Mouse (Mus musculus) NIH3T3 (cell line): ENCODE results near the gene Fras1.

Source experiments
- DNase-seq: peaks from one replicate; pipeline ENCODE4 v3.0.0-alpha.2; 2012; ENCODE audit warnings: low read depth

Fras1 gene

GRCm38 (mm10) chr5:96373567-96373985, at the start of gene Fras1:
TSS of gene Fras1 (plus strand) at chr5:96373955.
- no peak for DNase-seq

- DNase-seq = no peak
Measured at GRCm38 (mm10) chr5:96331048-96331737, 42.6 kb upstream of the Fras1 start.

DNA sequence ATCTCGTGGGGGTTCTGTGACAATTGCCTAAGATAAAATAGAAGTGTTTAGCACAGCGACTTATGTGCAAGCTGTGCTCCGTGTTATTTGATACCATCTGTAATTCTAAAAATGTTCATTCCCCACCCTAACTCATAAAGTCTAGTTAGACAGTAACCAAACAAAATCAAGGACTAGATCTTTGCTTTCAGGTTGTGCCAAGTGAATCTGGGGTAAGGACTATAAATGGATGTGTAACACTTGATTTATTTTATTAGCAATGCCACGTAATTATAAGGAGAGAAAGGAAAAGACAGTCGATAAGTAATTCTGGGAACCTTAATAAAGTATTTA, 42.1 kb upstream of the Fras1 start:
- DNase-seq = no peak

GRCm38 (mm10) chr5:96333963-96334362, 39.8 kb upstream of the Fras1 start:
- DNase-seq = peak; percentile 73

GRCm38 (mm10) chr5:96340564-96340963, 33.2 kb upstream of the Fras1 start:
- DNase-seq = no peak

- DNase-seq = no peak
Measured at GRCm38 (mm10) chr5:96344983-96345382, 28.8 kb upstream of the Fras1 start.

- no peak for DNase-seq
Measured at GRCm38 (mm10) chr5:96351963-96352362, 21.8 kb upstream of the Fras1 start.

- no peak for DNase-seq
Measured at GRCm38 (mm10) chr5:96363950-96364349, 9.8 kb upstream of the Fras1 start.

GRCm38 (mm10) chr5:96365590-96365989, 8.2 kb upstream of the Fras1 start:
- no peak for DNase-seq

- DNase-seq = no peak
Measured at GRCm38 (mm10) chr5:96367260-96367659, 6.5 kb upstream of the Fras1 start.

DNA sequence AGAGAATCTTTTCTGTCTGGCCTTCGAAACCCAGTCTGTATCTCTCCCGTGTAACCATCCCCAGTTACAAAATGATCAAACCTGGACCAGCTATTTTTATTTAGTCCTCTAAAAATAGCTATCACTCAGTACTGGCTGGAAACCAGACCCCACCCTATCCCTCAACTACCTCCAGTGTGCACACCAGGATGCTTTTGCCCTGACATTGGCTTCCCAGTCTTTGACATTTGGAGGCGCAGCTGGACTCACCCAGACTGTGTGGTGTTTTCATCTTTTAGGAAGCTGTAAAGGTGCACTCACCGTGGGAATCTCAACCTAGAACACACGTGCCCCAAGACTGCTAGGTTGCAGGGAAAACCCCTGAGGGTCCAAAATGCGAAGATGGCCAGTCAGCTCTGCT, 649 bp upstream of the Fras1 start:
- no peak for DNase-seq

GRCm38 (mm10) chr5:96373986-96374901, 489 bp downstream of the Fras1 start:
- no peak for DNase-seq

- DNase-seq = no peak
Measured at GRCm38 (mm10) chr5:96375391-96375831, 1.7 kb downstream of the Fras1 start.

DNA sequence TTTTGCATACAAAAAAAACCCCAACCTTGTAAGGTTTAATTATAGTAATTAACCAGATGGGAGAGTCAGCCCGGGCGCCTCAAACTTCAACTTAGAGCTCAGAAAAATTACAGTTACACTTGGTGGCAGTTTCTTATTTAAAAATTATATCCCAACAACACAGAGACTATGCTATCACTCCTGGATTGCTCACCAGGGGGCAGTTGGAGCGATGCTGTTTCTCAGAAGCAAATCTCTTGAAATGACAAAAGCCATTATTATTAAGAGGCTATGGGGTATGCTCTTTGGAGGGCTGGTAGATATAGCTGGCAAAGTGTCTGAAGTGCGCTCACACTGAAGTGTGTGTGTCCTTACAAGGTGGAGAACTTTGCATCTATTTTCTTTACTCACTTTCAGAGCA, 2.5 kb downstream of the Fras1 start:
- DNase-seq = no peak

DNA sequence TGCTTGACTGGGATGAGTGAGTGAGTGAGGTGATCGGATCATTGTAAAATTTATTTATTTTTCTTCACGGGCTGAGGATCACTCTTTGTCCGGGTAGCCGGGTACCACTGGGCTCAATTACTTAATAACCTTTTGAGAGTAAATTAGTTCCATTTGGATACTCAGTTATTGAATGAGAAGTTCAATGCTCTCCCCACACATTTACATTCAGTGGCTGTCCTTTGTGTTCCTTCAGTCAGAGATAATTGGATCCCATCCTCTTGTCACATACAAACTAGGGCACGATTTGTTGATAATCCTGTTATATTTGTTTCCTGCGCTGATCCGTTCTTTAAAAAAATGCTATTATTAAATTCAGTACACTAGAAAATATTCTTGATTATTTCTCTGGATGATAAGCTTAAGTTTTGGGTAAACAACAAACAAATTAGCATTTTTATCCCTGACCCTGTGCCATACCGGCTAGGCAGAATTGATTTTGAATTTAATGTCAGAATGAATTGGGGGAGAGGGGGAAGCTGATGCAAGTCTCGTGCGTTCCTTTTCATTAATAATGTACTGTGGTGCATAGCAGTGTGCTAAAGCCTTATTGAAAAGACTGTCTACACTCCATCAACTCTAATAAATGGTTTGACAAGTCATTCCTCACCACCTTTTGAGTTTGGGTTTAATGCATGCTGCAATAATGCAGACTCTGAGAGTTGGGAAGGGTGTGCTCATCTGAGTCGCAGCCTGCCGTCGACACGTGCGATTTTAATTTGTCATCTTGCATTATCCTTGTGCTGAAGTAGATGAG, 12.6 kb downstream of the Fras1 start:
- DNase-seq = no peak

- DNase-seq = no peak
Measured at GRCm38 (mm10) chr5:96388306-96388705, 14.6 kb downstream of the Fras1 start.

GRCm38 (mm10) chr5:96389963-96390623, 16.3 kb downstream of the Fras1 start:
- no peak for DNase-seq

GRCm38 (mm10) chr5:96391086-96391485, 17.3 kb downstream of the Fras1 start:
- DNase-seq = no peak

GRCm38 (mm10) chr5:96394947-96395346, 21.2 kb downstream of the Fras1 start:
- no peak for DNase-seq

DNA sequence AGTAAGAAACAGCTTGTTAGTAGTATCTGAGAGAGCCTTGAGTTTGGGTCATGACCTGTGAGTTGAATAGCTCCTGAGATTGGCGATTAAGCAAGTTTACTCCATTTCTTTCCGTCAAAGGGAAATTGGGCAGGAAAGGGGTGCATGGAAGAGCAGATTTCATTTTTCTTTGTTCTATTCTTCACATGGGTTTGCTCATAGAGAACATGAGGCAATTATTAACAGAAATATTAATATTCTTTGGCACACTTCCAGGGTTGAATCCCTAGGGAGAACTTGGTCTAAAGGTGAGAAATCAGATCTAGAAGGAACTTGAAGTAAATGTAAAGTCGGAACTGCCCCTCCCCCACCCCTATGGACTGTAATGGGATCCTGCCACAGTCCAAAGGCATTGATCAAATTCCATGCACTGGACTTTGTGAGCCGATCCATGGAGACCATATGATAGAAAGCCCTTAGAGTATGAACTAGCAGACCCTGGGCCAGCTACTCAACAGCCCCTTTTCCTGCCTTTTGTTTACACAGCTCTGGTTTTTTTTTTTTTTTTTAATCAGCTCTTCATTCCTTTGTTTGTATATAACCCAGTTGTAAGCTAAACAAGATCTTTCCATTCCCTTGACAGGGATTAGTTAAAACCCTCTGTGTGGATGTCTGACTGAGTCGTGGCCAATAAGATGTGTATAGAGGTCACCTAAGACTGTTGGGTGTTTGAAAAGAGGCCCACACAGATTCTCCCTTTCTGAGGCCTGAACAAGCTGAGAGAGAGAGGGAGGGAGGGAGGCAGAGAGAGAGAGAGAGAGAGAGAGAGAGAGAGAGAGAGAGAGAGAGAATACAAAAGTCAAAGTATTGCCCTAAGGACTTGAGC, 22.3 kb downstream of the Fras1 start:
- DNase-seq = no peak

GRCm38 (mm10) chr5:96402555-96402954, 28.8 kb downstream of the Fras1 start:
- DNase-seq = no peak
